Mouse (Mus musculus) heart, postnatal 14 days (tissue): ENCODE measurements around the gene Il34. TPM values are rescaled to one million over a fixed set of nuclear protein-coding genes. Genes with fewer than 3 reads are reported as not detected.

ENCODE experiments used
- DNase-seq, 2 experiments: peaks; one replicate each; pipeline ENCODE4 v3.0.0; 2021 to 2022
- intact Hi-C: fragments of 180-260 bp; cut with DNase I; formaldehyde crosslinking; loops from one replicate; pipeline ENCODE4 v1.15.1; 2025
- total RNA-seq, 2 experiments: library from RNA; stranded (reverse); gene quantifications; 2 replicates each; pipeline ENCODE4 v1.2.3; 2021

Gene Il34
- total RNA-seq, 2 experiments from 2014 or later: 10.0 to 10.1 TPM

- intact Hi-C loops: no loop called here
- no peak for DNase-seq
These were observed 109.7 kb downstream of the Il34 start for GRCm38 (mm10) chr8:110696051-110696450.

DNA sequence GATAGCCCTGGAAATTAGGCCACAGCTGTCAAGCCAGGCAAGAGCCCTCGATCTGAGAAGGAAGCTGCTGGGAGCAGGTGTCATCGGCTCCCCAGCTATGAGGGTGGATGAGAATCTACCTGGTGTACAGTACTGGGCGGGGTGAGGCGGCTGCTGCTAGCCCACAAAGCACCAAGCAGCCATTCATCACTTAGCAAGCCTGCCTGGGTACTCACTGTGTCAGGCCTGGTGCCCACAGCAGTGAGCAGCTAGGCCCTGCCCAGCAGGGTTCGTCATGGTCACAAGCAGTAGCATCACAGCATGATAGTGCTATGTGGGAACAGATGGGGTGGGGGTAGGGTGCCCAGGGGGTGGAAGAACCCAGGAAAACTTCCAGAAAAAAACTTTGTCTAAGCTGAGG lies 110.3 kb downstream of the Il34 start:
- no peak for DNase-seq
- intact Hi-C loops: no loop called here

GRCm38 (mm10) chr8:110694826-110695225 lies 110.9 kb downstream of the Il34 start:
- DNase-seq: no peak
- intact Hi-C loops: no loop called here

- DNase-seq: no peak
- intact Hi-C loops: no loop called here
These were observed 111.5 kb downstream of the Il34 start for GRCm38 (mm10) chr8:110694226-110694625.

Other genes with a start within 250 kb of the Il34 start
- gene Vac14, start 187.3 kb downstream of the Il34 start, total RNA-seq: 10 to 100 TPM; 15.5 to 16.2 TPM
- 10 to 100 TPM; 31.4 to 32.9 TPM for gene Mtss1l, start 84.4 kb downstream of the Il34 start, total RNA-seq
- 10 to 100 TPM; 63.5 to 67.0 TPM for gene Cog4, start 40.7 kb upstream of the Il34 start, total RNA-seq
- 10 to 100 TPM; 42.6 to 49.2 TPM for gene Sf3b3, start 40.9 kb upstream of the Il34 start, total RNA-seq
- 1 to 10 TPM; 6.2 to 6.3 TPM for gene Fuk, start 96.6 kb upstream of the Il34 start, total RNA-seq
- 10 to 100 TPM; 32.6 to 33.0 TPM for gene St3gal2, start 114.0 kb upstream of the Il34 start, total RNA-seq
- 10 to 100 TPM; 33.5 to 34.6 TPM for gene Ddx19a, start 191.9 kb upstream of the Il34 start, total RNA-seq
- gene Ddx19b, start 225.8 kb upstream of the Il34 start, total RNA-seq: 10 to 100 TPM; 10.6 to 11.7 TPM
- gene Aars, start 227.2 kb upstream of the Il34 start, total RNA-seq: 10 to 100 TPM; 31.8 to 32.9 TPM